Mouse (Mus musculus): ENCODE data around the gene Gm6803. TPM values are rescaled to one million over a fixed set of nuclear protein-coding genes. Genes with fewer than 3 reads are reported as not detected.

Gene Gm6803
- not detected for polyA plus RNA-seq (2017; shearing (Covaris generic))

GRCm38 (mm10) chr12:88018671-88019070 is at the start of gene Gm6803:
Gene Gm6803, minus strand, starts transcription at chr12:88018771.

GRCm38 (mm10) chr12:88026704-88027103 is 8.1 kb upstream of the Gm6803 start, which contains the start of gene Gm2056:
Gene Gm2056, plus strand, starts transcription at chr12:88027004.

GRCm38 (mm10) chr12:88011548-88011947 is 7.0 kb downstream of the Gm6803 start, which contains the start of gene Gm2075:
Gene Gm2075, plus strand, starts transcription at chr12:88011848.

Other genes with a start within 250 kb of the Gm6803 start
- gene Gm21319, start 243.0 kb downstream of the Gm6803 start, polyA plus RNA-seq (2017; shearing (Covaris generic)) = not detected
- gene Gm21936, start 223.3 kb downstream of the Gm6803 start, polyA plus RNA-seq (2017; shearing (Covaris generic)) = not detected
- not detected for gene BB287469, start 202.2 kb downstream of the Gm6803 start, polyA plus RNA-seq (2017; shearing (Covaris generic))
- gene Gm2001, start 176.4 kb downstream of the Gm6803 start, polyA plus RNA-seq (2017; shearing (Covaris generic)) = not detected
- gene Gm2016, start 144.7 kb downstream of the Gm6803 start, polyA plus RNA-seq (2017; shearing (Covaris generic)) = not detected
- gene Gm2022, start 123.4 kb downstream of the Gm6803 start, polyA plus RNA-seq (2017; shearing (Covaris generic)) = not detected
- gene Gm2035, start 98.9 kb downstream of the Gm6803 start, polyA plus RNA-seq (2017; shearing (Covaris generic)) = not detected
- gene Gm2042, start 64.7 kb downstream of the Gm6803 start, polyA plus RNA-seq (2017; shearing (Covaris generic)) = not detected
- gene Gm2075, start 6.9 kb downstream of the Gm6803 start, polyA plus RNA-seq (2017; shearing (Covaris generic)) = not detected
- gene Gm2056, start 8.2 kb upstream of the Gm6803 start, polyA plus RNA-seq (2017; shearing (Covaris generic)) = not detected
- gene Gm16368, start 64.9 kb upstream of the Gm6803 start, polyA plus RNA-seq (2017; shearing (Covaris generic)) = not detected
- gene Gm10436, start 163.3 kb upstream of the Gm6803 start, polyA plus RNA-seq (2017; shearing (Covaris generic)) = not detected
- gene Gm8332, start 231.3 kb upstream of the Gm6803 start, polyA plus RNA-seq (2017; shearing (Covaris generic)) = not detected

Data from naive thymus-derived CD4-positive, alpha-beta T cell, adult 5 months (primary cell).